Mouse (Mus musculus) testis, postnatal 14 days (tissue): ENCODE results near the gene Dmrtb1.
A peak's percentile ranks its signal among the peaks of the same experiment; 100 is the strongest.

Experiments
- DNase-seq: peaks from one replicate; pipeline ENCODE4 v3.0.0; 2021; ENCODE audit warnings: low spot score

The Dmrtb1 gene

DNA sequence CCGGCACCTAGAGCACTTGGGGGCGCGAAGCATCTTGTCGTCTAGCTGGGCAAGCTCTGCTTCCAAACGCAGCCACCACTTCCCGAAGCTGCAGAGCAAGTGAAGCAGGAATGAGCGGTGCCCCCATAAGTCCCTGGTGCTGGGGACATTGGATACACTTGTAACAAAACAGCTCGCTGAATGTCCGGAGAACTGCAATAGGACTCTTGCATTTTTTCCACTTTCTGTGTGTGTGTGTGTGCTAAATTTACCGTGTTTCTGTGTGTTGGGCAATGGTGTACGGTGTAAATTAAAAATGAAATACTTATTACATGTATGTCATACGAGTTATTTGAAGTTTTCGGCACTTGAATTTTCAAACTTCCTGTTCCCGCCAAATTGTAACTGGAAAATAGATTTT, at the start of gene Dmrtb1:
Dmrtb1 (minus strand) TSS at position 101 of the 400 bp plus-strand sequence.
- peak; percentile 77 for DNase-seq

DNA sequence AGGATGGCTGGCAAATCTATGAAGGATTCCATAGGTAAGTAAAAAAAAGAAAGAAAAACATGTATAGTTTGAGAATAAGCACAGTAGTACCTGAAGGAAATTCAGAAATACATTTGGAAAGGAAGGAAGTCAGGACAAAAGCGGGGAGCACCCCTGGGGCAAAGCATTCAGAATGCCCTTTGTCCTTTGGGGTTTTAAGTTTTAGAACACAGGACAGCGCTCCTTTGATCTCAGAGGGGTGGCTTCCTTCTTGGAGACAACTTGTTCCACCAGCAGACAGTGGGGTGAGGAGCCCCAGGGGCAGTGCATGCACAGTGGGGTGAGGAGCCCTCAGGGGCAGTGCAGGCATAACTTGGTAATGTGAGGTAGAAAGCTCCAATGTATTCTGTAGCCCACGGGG, 49.6 kb upstream of the Dmrtb1 start:
- no peak for DNase-seq

DNA sequence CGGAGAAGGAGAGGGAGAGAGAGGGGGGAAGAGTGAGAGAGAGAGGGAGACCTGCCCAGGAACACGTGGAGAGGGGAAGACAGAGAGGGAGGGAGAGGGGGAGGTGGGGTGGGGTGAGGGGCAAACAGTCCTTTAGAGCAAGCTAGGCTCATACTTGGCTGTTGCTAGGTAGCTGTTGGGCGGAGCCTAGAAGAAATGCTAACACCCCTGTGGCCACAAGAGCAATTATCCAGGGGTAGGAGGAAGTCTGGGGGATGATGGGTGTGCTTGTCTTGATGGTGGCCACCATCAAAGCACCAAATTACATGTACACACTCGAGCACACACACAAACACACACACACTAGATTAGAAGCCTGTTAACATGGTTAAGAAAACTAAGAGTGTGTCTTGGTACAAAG, 48.6 kb upstream of the Dmrtb1 start:
- DNase-seq, result no peak

DNA sequence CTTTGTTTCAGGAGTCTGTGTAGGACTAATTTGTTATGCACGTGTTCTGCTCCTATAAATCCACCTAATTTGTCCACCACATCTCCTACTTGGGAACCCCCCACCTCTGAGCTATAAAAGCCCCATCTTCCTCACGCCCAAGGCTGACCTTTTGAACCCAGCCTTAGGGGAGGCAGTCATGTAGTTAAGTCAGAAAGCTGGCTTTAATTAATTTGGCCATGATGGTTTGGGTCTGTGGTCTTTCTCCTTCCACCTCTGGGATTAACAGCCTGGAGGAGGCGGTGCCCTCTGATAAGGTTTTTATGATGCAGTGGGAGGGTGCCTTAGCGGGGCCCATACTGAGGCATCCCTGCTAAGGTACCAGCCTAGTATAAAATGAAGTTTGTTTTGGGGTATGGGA, 48.2 kb upstream of the Dmrtb1 start:
- no peak for DNase-seq

DNA sequence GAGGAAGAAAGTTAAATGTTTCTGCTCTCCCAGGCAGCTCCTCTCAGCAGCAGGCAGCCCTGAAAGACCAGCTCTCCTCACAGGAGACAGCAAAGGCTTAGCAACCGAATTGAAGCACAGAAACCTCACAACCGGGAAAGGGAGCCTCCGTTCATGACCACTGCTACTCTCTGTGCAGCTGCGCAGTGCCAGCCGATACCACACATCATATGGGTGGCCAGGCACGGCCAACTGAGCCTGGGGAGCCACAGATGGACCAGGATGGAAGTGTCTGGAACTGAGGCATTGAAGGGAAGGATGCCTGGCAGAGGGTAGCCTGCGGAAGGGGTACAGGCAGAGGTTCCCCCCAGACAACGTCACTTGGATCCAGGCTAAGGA, 47.0 kb upstream of the Dmrtb1 start:
- DNase-seq, result no peak

DNA sequence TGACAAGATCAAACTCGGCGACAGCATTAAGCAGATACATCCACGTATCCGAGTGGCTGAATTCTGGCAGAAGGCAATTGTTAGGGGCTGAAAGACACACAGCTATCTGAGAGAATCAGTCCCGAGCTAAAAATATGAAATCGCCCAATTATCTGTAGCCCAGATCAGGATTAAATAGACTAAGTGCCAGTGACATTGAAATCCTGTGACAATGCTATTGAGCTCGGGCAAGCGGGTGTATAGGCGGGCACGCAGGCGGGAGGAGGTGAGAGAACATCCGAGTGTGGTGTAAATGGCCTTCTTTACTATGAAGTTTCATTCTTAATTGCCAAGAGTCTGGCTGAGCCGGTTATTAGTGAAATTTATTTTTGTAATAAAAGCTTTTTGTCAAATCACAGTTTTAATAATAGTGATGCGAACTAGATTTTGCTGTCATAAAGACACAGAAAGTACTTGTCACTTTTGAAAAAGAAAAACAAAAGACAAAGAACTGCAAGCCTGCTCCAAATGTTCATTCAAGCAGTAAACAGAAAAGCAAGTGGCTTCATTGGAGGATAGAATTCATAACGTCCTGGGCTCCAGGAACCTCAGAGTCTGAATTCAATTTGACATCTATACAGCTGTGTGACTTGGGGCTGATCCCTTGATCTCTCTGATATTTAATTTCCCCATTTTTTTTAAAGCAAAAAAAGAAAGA, 46.5 kb upstream of the Dmrtb1 start:
- DNase-seq, result no peak

DNA sequence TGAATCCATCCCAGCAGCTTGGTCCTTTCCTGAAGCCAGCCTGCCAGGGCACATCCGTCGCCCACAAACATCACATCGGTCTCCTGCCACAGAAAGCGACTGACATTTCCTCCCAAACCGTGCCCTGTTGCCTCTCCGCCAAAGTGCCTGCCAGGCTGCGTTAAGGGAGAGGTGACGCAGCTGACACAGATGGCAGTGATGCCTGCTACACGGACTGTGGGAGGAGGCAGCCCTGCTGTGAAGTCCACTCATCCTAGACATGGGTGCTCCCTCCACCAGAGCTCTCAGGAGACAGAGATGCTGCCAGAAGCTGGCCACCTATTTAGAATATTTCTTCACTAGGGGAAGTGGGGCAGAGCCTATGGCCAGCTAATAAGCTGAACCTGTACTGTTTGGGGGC, 41.4 kb upstream of the Dmrtb1 start:
- DNase-seq, result no peak

DNA sequence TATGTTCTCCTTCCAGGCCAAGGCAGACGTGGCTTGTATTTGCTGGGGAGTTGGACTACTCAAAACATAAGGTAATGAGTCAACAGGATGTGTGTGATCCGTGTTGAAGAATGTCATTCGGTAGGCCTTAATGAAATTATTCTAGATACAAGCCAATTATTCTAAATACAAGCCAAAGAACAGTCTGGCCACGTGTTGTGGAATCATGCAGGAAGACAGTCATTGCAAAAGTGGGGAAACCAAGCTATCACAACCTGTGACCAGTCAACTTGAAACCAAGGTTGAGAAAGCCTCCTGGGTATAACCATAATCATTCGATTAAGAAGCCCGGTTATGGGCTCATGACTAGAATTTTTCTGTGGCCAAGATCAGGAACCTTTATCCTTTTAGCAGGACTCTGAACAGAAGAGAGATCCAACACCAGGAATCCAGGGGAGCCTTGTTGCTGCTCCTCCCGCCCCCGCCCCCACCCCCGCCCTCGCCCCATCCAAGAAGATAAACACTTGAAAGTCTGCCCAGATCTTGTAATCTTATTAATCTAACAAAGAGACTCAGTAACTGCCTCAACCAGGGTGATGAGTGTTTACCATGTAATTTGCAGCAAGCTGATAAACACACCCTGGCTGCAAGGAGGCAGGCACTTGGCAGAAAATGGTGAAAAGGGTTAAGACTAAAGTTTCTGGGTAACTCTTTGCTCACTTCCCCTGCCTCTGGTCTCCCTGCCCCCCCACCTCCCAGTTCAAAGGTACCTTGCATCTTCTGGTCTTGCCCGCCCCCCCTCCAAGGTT, 36.2 kb upstream of the Dmrtb1 start:
- no peak for DNase-seq

DNA sequence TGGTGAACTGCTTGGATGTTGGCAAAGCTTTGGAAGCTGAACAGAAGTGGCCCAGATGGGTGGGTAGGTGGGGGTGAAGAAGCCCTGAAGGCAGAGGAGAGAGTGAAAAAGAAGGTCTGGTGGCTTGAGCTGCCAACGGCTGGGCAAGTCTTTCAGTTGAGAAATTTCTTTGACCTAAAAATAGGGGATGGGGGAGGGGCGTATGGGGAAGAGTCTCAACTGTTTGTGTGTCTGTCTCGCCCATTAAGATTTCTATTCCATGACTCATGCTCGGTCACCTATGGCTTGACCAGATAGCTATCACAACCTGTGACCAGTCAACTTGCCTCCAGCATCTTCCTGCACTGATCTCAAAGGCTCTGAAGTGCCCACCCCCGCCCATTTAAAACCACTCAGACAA, 35.1 kb upstream of the Dmrtb1 start:
- no peak for DNase-seq

DNA sequence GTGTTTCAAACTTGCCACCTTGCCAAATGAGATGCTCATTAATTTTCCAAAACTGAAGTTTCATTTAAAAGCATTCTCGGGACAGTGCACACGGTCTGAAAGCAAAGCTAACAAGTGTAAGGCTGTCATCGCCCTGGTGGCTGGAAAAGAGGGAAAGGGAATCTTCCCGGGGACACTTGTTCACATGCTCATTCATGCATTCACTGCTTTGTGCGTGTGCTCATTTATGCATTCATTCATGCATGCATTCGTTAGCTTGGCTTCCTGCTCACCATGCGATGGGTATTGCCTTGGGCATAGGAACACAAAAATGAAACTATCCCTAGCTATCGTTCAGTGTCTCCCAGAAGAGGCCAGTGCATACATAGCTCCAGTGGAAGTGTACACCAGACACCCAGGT, 34.7 kb upstream of the Dmrtb1 start:
- DNase-seq, result no peak

DNA sequence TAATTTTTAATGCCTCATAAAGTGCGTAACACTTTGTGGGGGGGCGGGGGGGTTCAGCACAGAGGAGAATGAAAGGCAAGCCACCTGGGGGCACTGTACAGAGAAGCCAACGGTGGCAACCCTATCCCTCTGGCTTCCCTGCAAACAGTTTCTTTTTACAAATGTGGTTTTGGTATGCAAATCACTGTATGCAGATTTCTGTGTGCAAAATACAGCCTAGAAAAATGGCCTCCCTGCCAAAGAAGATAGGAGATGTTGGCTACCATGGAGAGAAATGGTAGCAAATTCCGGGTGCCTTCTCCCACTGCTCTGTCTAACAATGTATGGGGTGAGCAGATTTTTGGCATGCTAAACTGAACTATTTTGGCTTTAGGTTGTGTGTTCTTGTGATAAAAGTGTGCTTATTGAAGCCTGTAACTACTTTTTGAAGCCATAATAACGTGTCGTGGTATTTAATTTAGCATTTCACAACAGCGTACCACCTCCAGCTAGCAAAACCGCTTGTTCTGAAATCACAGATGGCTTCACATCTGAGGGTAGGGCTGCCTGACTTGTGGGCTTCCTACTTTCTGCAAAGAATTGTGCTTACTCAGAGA, 33.8 kb upstream of the Dmrtb1 start:
- DNase-seq, result no peak

DNA sequence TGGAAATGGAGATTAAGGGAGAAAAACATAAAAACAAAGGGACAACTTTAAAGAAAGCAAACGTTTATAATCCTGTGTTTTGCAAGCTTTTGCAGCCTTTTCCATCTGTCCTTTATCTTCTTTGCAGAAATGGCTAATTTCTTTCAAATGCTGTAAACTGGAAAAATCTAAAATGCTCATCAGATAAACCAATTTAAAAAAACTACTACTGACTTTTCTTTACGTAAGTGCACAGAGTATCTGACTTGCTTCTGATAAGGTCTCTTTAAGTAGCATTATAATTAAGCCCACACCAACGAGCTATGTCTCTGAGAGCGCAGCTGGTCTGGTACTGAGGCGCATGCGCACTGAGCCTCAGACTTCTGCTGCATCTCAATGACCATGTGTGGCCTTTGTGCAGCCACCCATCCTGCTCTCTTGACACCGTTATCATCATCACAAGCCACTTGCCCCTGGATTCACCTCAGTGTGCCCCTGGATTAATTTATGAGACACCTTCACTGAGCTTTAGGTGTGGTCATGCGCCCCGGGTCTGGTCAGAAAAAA, 32.8 kb upstream of the Dmrtb1 start:
- no peak for DNase-seq

DNA sequence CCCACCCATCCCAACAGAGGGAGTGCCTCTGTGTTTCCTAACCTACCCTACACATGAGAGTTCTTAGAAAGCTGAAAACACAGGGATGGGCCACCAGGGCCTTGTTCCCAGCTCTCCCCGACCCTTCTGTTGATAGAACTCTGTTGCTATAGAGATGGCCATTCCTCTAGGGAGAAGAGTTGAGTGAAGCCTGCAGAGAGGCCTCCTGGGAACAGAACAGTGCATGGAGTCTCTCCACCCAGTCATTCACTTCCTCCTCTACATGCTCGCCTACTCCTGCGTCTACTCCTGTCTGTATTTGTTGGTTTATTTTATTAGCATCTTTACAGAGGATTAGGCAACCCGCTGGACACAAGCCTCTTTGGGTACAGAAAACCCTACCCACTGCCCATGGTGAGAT, 22.9 kb upstream of the Dmrtb1 start:
- no peak for DNase-seq

DNA sequence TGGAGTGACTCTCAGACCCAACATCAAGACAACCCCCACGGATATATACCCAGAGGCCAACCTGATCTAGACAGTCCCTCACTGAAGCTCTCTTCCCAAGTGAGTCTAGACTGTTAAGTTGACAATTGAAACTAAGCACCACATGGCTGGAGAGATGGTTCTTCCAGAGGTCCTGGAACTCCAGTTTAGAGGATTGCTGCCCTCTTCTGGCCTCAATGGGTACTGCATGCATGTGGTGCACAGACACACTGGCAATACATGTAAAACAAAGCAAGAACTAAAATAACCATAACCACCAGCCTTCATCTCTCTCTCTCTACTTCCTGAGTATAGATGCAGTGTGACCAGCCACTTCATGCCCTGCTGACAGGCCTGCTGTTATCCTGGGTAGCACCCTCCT, 20.2 kb upstream of the Dmrtb1 start:
- peak; percentile 54 for DNase-seq

DNA sequence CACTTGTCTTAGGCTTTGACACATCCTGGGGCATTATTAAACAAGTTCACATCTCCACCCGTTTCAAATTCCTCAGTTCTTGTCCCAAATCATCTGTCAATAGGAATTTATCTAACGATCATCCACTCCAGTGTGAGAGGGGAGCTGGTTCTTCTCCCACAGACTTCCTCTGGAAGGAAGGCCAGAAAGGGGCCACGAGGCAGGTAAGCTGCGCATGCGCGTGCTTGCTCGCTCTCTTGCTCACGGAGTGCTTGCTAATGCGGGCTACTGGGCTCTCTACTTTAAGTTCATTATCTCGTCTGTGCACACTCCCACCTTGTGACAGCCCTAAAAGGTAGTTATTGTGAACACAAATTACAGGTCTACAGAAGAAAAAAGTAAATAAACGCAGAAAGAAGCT, 17.6 kb upstream of the Dmrtb1 start:
- peak; percentile 77 for DNase-seq

DNA sequence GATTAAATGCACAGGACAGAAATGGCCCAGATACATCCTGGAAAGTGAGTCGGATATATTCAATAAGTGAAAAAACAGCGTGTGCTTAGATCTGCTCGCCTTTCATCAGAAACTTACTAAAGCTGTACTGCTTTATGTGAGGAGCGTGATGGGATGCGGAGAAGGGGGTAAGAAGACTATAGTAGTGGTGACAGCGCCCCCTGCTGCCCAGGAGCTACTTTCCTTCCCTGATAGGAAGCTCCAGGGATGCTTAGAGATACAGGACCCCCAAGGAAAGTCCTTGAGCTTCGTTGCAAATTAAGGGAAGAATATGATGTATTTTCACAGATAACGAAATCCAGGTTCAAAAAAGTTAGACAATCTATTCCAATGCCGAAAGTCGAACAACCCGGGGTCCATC, 17.1 kb upstream of the Dmrtb1 start:
- DNase-seq, result peak; percentile 82

DNA sequence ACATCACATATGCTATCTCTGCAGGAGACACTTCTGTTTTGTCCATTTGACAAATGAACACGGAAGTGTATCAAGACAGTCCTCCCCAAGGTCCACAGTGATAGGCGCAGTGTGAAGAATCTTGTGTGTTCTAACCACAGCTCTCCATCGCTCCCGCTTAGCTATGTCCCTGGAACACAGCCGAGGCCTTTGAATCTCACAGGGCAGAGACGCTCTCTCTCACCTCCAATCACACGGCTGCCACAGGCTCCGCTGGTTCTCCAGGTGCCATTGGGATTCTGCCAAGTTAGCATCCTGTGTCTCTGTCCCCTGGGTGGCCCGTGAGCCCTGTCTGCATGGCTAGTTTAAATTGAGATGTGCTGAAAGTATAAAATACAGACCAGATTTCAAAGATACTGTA, 15.2 kb upstream of the Dmrtb1 start:
- no peak for DNase-seq

DNA sequence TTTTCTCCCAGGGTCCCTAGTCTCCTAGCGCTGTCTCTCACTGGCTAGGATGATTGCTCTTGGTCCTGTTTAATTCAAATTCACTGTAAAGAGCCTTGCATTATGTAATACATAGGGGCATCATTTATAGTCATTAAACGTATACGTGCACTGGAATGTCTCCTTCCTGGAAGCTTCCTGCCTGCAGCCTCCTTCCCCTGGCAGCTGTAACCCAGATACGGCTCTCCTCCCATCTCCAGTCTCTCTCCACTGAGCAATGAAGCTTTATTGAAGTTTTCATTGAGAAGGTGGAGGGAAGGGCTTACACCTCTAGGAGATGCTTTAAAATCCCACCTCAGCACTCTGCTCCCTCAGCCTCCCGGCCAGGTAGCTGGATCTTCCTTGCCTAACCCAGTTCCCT, 9.8 kb upstream of the Dmrtb1 start:
- no peak for DNase-seq

DNA sequence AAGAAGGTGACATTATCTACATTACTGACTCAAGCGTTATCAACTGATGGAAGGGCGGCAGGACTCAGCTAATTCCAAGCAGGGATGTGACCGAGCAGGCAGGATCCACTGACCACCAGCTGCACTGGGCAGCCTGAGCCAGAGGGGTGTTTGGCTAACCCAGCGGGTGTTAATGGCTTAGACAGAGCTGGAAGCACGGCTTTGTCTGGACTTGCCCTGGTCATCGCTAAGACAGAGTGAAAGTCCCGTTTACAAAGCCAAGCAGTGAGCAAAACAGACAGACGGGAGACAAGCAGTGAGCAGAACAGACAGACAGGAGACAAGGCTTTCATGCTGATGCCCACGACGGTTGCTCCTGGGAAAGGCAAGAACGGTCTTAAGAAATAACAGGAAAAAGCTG, 4.2 kb upstream of the Dmrtb1 start:
- no peak for DNase-seq

DNA sequence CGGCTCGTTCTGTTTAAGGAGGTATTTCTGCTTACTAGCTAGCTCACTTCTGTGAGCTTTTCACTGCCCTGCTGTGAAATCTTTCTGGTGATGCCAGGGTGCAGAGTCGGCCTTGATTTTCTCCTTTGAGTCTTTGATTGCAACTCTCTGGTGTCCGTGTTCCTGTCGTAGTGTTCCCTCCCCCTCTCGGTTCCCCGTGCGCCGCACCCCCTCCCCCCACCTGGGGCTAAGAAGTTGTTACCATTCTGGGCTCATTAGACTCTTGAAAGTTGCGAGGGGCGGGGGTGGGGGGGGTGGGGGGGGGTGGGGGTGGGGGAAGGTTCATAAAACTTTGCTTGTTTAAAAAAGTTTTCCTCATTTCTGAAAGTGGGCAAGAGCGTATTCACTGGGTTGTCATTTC, 3.1 kb upstream of the Dmrtb1 start:
- DNase-seq, result peak; percentile 66

DNA sequence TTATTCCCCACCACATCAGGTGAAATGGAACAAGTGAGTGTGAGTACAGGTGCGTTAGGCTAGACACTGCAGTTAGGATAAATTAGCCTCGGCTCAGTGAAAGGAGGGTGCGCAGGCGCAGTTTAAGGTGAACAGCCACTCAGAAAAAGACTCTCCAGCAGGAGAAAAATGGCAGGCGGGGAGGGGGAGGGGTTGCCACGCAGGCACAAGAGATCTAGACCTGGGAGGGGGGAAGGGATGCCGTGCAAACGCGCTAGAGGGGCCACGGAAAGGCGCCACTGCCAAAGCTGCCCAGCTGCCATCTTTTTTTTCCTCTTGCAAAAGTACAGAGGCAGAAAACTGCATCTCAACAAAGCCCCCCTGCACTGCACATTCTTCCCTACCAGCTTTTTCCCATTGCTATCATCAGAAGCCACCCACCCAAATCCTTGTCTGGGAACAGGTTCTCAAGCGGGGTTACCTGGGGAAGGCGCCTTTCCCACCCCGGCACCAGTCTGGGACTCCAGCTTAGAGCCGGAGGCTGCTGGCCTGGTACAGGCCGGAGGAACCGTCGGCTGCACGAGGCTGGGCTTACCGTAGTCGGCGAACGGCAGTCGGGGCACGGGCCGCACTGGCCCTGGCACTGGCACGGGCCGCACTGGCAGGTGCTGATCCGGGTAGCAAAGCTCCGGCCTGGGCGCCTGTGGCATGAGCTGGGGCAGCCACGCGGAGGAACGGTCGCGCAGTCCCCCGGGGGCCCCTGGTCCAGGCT, 849 bp downstream of the Dmrtb1 start:
- DNase-seq, result peak; percentile 83

DNA sequence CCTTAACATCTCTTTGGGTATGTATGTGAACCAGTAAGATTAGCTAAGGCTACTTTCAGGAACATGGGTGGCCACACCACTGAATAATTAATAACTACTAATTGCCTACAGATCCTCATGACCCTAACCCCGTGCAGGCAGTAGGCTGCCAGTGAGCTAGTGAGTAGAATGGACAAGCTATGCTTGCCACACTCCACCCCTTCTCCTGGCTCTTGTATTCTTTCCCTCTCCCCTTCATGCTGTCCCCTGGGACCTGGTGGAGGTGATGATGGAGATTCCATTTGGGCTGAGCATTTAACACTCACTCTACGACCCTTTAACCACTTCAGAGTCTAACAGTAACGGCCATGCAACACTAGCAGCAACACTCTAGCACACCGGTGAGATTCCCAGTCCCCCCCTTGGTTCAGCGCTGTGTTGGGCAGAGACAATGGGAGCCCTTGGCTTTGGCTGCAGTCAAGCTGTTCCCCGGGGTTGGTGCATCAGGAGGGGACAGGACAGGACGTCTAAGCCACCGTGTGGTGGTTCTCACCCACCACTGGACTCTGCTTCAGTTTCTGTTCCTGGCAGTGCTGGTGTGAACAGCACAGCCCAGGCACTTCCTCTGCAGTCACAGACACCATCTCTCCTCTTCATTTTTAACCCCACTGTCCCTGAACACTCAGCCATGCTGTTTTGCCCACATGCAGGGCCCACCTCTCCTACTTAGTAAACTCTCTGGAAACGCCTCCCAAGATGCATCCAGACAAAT, 2.8 kb downstream of the Dmrtb1 start:
- no peak for DNase-seq
